Mouse (Mus musculus) kidney, adult 8-10 months (tissue): ENCODE data around the gene Tmem167b.

ENCODE experiments used
- DNase-seq, 2 experiments: peaks; one replicate each; pipeline ENCODE4 v3.0.0; 2022

Gene Tmem167b

GRCm38 (mm10) chr3:108536517-108537260, 25.6 kb downstream of the Tmem167b start, which contains the start of gene 5330417C22Rik:
Gene 5330417C22Rik, minus strand, starts transcription at chr3:108536536.
- peak; percentile 10 to 23 for DNase-seq

GRCm38 (mm10) chr3:108535896-108536516, 26.3 kb downstream of the Tmem167b start:
- no peak for DNase-seq

GRCm38 (mm10) chr3:108533951-108534350, 28.3 kb downstream of the Tmem167b start, which contains the start of gene 1700013F07Rik:
Gene 1700013F07Rik, plus strand, starts transcription at chr3:108534150.
- no peak for DNase-seq

- DNase-seq, result peak; percentile 41 to 51
Observed at GRCm38 (mm10) chr3:108533114-108533885, 29.0 kb downstream of the Tmem167b start.

- no peak for DNase-seq
Observed at GRCm38 (mm10) chr3:108528489-108528888, 33.8 kb downstream of the Tmem167b start.

- DNase-seq, result no peak
Observed at GRCm38 (mm10) chr3:108523415-108523814, 38.9 kb downstream of the Tmem167b start.

GRCm38 (mm10) chr3:108518276-108518675, 44.0 kb downstream of the Tmem167b start:
- DNase-seq, result no peak

- no peak for DNase-seq
Observed at GRCm38 (mm10) chr3:108513465-108513864, 48.8 kb downstream of the Tmem167b start.

- no peak for DNase-seq
Observed at GRCm38 (mm10) chr3:108510716-108511483, 51.4 kb downstream of the Tmem167b start.

GRCm38 (mm10) chr3:108510156-108510555, 52.1 kb downstream of the Tmem167b start:
- DNase-seq, result no peak

- no peak for DNase-seq
Observed at GRCm38 (mm10) chr3:108508745-108509474, 53.4 kb downstream of the Tmem167b start.
